Mouse (Mus musculus): ENCODE results near the gene Spp2. TPM values are rescaled to one million over a fixed set of nuclear protein-coding genes. Genes with fewer than 3 reads are reported as not detected.

The Spp2 gene
- 1 to 10 TPM in 1 of 2 experiments, not detected in 1; 1.0 TPM for total RNA-seq (2021)
- 0.11 TPM in 1 of 2 replicates, not detected in the other for polyA plus RNA-seq (2012; rRNA removed)
- long read RNA-seq: 0 reads

GRCm38 (mm10) chr1:88406807-88407198 is at the start of gene Spp2:
Spp2 (plus strand) TSS chr1:88406961.
- no peak for DNase-seq

- DNase-seq: peak; percentile 20
Measured at GRCm38 (mm10) chr1:88357458-88358090, 49.2 kb upstream of the Spp2 start.

- DNase-seq: no peak
Measured at GRCm38 (mm10) chr1:88358102-88358654, 48.6 kb upstream of the Spp2 start.

GRCm38 (mm10) chr1:88361085-88361484 is 45.7 kb upstream of the Spp2 start:
- DNase-seq: no peak

GRCm38 (mm10) chr1:88366881-88367644 is 39.7 kb upstream of the Spp2 start:
- no peak for DNase-seq

GRCm38 (mm10) chr1:88378446-88378845 is 28.3 kb upstream of the Spp2 start:
- DNase-seq: peak; percentile 5

GRCm38 (mm10) chr1:88391632-88392031 is 15.1 kb upstream of the Spp2 start:
- DNase-seq: no peak

GRCm38 (mm10) chr1:88393321-88393720 is 13.4 kb upstream of the Spp2 start:
- DNase-seq: no peak

GRCm38 (mm10) chr1:88403378-88403777 is 3.4 kb upstream of the Spp2 start:
- no peak for DNase-seq

GRCm38 (mm10) chr1:88406078-88406806 is 519 bp upstream of the Spp2 start:
- DNase-seq: no peak

GRCm38 (mm10) chr1:88408340-88408739 is 1.6 kb downstream of the Spp2 start:
- no peak for DNase-seq

- DNase-seq: no peak
Measured at GRCm38 (mm10) chr1:88412013-88412412, 5.3 kb downstream of the Spp2 start.

- DNase-seq: no peak
Measured at GRCm38 (mm10) chr1:88418943-88419342, 12.2 kb downstream of the Spp2 start.

- DNase-seq: no peak
Measured at GRCm38 (mm10) chr1:88422045-88422444, 15.3 kb downstream of the Spp2 start.

GRCm38 (mm10) chr1:88422846-88423395 is 16.2 kb downstream of the Spp2 start:
- no peak for DNase-seq

GRCm38 (mm10) chr1:88424602-88425252 is 18.0 kb downstream of the Spp2 start:
- DNase-seq: peak; percentile 74

GRCm38 (mm10) chr1:88427987-88428741 is 21.4 kb downstream of the Spp2 start:
- DNase-seq: no peak

GRCm38 (mm10) chr1:88429413-88429812 is 22.7 kb downstream of the Spp2 start:
- no peak for DNase-seq

- DNase-seq: no peak
Measured at GRCm38 (mm10) chr1:88431262-88431661, 24.5 kb downstream of the Spp2 start.

GRCm38 (mm10) chr1:88432601-88433000 is 25.8 kb downstream of the Spp2 start:
- no peak for DNase-seq
